Mouse (Mus musculus) right cerebral cortex, adult 2 months (tissue): ENCODE data around the gene Phlda2.

Experiments
- DNase-seq, 2 experiments: peaks; one replicate each; pipeline ENCODE4 v3.0.0; 2021 to 2022; ENCODE audit warnings: low spot score in 2 of 2

Phlda2 gene

DNA sequence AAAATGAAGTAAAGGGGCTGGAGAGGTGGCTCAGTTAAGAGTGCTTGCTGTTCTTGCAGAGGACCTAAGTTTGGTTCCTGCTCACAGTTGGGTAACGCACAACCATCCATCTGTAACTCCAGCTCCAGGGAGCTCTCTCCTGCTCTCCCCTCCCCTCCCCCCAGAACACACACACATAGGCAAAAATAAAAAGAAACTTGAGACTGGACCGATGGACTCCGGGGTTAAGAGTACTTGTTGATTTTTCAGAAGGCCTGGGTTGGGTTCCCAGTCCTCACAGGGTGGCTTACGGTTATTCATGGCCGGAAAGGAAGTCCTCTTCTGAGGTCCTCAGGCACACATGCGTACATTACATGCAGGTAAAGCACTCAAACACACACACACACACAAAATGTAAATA, 976 bp upstream of the Phlda2 start:
- no peak for DNase-seq

DNA sequence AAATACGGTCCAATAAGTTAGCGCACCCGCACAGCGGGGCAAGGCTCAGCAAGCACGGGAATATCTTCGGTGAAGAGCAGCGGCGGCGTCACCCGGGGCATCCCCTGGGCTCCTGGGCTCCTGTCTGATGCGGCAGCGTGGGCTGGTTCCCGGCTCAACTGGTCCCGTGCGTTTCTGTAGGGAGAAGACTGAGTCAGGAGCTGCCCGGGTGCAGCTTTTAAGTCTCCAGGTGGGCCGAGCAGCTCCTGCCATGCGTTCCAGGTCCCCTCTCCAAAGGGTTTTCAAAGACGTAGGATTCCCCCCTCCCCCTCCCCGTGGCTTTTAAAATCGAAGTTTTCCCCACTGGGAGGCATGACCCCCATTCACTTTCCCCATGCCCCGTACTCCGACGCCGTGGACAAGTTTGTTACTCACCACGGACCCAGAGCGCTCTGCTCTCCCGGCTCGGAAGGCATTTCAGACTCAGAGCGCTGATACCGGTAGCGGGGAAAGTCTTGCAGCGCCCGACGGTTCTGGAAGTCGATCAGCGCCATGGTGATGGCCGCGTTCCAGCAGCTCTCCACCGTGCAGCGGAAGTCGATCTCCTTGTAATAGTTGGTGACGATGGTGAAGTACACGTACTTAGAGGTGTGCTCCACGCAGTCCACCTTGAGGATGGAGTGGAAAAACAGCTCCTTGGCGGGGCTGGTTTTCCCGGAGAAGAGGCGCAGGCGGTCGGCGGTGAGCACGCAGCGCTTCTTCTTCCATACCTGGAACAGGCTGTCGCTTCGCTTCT, 1.1 kb downstream of the Phlda2 start:
- DNase-seq, result peak; percentile 17 to 46

DNA sequence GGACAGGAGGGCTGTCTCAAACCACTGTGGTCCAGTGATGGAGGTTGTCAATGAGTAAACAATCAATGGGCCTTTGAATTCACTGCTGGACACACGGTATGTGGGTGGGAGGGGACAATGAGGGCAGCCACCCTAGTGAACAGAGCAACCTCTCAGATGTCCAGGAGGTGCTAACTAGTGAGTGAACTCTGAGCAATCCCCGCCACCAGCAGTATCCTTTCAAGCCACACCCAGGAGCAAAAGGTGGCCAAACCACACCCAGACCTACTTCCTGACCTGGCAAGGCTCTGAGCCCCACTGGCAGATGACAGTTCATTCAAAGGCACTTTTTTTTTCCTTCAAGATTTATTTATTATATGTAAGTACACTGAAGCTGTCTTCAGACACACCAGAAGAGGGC, 2.0 kb downstream of the Phlda2 start:
- no peak for DNase-seq

DNA sequence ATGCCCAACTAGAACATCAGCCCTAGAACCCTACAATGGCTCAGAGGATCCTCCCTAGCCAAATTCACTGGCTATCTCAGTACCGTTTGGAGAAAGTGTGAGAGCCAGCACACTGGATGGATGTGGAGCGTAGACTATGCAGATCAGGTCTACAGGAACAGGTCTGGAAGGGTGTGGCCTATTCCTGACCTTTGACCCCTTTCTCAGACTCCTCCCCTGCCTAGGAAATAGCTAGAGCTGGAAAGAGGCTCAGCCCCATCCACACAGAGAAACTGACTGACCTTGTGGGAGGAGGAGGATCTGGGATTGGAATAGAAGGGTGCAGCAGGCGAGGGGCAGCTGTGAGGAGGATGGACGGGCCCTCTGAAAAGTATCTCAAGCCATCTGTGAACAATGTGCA, 4.4 kb downstream of the Phlda2 start:
- DNase-seq, result no peak

DNA sequence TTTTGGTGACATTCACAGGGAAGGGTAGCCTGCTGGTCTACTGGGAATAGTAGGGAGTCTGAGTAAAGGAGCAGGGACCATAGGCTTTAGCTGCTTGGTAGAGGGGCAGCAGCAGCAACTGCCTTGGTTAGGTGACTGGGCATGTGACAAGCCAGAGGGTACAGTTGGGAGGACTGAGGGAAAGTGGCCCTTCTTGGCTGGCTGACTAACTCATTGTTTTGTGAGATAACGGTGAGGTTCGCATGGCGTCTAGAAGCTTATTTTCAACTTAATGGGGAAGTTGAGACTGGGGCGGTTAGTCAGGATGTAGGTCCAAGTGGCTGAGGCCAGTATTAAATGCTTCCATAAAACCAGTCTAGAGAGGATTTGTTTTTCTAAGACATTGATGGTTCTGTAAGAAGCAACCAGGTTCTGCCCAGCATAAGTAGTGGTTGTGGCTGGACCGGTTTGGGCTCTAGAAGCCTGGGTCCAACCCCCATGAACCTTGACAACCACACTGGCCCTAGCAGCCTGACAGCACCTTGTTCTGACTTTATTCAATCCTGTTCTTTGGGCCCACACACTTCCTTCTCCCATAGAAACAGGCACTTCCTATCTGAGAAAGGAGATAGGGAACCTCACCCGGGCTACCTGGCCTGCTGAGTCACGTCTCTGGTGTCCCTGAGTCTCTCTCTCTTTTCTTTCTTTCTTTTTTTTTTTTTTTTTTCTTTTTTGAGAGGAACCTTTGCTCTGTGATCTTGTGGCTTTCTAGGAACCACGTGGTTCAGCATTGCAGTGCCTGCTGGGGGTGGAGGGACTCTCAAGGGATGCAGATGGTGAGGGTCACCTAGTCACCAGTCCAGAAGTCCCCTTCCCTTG, 7.6 kb downstream of the Phlda2 start:
- DNase-seq, result no peak

DNA sequence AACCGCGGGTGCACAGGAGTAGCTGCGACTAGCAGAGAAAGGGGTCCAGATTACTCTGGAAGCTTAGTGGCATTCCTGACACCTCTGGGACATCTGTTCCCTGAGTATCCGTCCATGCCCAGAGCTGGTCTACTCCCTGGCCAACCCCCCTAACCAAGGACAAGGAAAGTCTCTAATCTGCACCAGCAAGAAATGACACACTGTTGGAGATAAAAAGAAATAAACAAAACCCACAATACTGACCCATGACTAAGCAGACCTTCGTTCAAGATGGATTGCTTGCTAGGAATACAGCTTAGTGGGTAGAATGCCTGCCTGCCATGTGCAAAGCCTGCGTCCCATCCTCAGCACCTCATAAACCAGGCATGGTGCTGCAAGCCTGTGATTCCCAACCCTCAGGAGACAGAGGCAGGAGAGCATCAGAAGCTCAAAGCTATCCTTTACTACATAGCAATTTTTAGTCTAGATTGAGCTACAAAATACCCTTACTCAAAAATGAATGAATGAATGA, 9.3 kb downstream of the Phlda2 start:
- DNase-seq, result no peak

DNA sequence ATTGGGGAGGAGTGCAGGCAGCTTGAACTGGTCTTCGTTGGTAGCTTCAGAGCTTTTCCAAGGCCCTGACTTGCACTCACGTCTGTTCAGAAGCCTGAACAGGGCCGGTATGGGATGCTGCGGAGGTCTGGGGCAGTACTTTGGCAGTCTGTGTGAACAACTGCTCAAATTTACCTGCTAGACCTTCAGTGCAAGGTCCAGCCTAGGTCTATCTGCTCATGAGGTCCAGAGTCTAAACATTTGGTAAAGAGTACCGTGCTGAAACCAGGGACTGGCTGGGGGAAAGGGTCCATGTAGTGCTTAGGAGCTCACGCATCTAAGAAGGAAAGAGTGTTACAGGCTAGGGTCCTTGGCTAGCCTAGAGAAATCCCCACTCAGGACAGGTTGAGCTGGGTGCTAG, 13.2 kb downstream of the Phlda2 start:
- no peak for DNase-seq

DNA sequence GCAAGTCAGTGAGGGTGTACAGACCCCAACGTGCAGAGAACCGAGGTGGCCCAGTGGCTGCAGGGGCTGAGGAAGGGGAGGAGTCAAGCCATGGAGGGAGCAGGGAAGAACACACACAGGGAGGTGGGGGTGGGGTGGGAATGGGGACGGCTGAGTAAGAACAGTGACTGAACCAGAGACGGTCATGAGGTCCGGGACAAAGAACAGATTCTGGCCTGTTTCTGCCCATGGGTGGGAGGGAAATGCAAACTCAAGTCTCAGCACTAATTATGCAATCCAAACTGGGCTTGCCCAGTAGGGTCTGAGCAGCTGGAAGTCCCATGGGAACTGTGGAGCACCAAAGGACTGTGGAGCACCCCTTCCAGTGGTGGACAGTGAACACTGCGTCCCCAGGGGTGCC, 20.4 kb downstream of the Phlda2 start:
- no peak for DNase-seq

DNA sequence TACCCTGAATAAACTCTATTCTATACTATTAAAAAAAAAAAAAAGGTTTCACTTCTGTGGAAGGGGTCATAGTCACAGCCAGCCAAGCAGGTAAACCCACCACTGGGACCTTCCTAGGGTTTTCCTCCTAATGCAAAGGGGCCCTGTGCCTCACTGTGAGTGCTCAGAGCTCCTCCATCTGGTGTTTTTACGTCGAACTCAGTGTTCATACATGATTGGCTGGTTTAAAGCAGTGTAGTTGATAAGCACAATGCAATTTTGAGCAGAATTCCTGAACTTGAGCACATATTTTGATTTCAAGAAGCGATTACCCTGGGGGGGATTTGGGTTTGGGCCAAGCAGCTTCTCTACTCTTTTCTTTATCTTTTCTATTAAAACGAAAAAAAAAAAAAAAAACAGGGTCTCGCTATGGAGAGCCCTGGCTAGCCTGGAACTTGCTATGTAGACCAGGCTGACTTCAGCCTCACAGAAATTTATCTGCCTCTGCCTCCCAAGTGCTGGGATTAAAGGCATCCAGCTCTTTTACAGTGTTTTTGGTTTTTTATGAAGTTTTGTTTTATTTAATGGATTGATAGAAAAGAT, 21.1 kb downstream of the Phlda2 start:
- no peak for DNase-seq

DNA sequence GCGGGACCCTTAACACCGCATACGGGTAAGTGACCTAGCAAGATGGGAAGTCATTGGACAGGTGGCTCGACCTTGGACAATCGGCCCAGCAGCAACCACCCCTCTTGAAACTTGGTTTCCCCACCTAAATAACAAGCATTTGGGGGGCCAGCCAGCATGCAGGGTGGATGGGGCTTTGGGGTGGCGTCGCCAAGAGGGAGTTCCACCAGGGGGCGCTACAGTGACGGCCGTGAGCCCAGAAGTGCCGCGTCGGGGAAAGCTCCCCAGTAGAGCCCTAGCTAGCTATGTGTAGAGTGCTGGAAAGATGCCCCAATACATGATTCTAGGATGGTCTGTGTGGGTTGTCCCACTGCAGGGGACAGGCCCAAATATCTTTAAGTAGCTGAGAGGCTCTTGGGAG, 22.5 kb downstream of the Phlda2 start:
- peak in 1 of 2 experiments; percentile 49 for DNase-seq

DNA sequence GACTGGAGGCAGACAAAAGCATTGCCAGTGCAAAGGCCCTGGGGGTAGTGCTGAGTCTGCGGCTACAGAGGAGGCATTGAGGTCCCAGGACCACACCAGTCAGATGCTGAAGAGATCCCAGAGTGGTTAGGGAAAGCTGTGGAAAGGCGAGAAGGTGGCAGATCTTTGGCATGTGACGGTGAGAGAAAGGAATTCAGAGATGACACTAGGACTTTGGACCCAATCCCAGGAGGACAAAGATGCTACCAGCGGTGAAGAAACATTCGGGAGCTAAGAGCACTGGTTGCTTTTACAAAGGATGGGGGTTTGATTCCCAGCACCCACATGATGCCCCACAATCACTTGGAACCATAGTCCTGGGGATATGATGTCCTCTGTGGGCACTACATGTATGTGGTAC, 25.1 kb downstream of the Phlda2 start:
- no peak for DNase-seq

DNA sequence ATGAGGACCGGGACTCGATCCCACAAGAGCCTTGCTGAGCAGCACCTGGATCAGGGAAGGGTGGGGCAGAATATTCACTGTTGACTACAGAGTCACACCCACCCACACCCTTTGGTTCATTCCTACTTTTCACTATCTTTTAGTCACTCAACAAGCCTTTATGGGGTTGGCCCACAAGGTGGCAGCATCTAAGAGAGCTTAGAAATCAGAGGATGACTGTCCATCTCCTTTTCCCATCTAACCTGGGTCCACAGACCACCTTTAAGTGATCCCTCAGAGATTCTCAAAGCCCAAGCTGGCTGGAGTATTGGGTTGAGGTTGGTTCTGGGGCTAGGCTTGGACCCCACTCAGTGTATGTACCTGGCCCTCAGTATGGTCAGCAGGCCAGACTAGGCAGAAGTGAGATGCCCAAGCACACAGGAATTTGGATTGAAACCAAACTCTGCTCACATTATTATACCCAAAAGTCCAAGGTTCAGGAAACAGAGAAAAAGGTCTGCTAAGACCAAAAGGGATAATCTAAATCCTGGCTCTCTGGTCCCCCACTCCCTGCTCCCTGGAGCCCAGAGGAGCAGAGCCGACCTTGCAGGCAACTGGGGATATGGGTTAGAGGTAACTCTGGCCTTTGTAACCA, 26.1 kb downstream of the Phlda2 start:
- no peak for DNase-seq

DNA sequence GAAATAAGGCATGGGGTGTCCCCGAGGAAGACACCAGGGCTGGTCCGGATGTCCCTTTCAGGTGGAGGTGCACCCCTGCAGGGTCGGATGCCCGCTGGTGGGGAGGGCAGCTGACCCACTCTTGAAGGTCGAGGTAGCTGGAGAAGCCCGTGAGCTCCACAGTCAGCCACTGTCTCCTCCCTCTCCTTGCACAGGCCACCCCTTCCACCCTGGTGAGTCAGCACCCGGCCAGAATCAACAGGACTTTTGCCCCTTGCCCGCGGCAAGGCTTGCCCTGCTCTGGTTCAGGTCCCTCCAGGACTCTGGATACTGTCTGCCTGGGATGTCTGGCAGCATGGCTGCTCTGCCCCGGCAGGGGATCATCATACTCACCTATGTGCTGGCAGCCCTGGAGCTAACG, 27.1 kb downstream of the Phlda2 start:
- no peak for DNase-seq

DNA sequence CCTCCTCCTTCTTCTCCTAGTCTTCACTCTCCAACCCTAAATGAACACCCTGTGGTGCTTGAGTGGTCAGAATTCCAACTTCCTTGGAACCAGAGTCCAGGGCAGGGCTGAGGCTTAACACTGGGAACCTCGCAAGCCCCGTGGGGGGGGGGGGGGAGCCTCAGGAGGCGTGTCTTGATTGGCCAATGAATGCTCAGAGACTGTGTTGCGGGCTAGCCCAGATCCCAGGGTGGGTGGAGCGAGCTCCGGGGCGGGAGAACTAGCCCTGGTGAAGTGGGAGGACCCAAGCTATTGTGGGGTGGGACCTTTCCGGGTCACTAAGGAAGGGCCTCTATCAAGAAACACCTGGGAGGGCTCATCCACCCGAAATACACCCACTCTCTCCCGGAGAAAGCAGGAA, 28.1 kb downstream of the Phlda2 start:
- DNase-seq, result no peak

DNA sequence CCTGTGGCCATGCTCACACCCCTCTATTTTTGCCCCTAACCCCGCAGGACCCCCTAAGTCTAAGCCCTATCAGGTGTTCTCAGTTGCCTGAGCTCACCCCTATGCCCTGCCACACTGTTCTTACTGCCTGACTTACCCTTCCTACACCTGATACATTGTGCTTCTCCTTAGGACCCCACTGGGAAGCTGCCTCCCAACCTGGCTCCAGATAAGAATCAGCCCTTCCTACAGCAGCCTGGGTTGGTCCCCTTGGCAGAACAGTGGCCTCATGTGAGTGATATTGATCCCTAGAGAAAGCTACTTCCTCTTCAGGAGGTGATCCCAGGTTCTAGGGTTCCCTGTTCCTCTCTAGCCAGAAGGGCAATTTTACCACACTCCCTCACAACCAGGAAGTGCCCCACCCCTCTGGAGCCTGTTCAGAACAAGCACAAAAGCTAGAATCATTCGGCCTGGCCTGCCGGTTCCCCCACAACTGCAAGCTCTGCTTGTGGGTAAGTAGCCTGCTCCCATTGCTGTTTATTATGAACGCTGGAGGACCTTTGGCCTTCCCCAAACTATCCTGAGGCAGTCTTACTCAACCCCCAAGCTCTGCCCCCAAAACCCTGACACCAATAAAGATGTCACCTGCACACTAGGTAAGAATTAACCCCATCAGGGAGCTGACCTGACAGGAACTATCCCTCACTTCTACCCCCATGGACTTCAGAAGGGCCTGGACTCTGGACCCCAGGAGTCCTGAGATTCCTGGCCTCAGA, 29.4 kb downstream of the Phlda2 start, which contains the start of gene Slc22a18:
TSS of gene Slc22a18 (plus strand) at position 390 of the 755 bp plus-strand sequence.
- no peak for DNase-seq

DNA sequence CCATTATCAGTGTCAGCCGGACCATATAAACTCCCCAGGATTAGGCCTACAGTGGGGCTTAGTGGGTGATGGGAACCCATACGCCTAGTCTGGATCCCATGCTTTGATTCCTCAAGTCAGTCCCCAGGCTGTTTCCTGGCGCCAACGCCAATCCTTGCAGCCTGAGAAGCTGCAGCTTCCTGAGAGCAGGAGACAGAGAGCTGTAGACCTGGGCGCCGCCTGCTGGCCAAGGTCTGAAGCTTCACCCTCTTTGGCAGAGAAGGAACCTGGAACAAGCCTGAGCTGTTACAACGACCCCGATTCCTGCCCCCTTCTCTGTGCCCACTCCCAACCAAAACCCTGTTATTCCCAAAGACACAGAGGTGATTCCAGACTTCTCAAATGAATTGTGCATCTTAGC, 33.0 kb downstream of the Phlda2 start:
- DNase-seq, result peak; percentile 73 to 84

DNA sequence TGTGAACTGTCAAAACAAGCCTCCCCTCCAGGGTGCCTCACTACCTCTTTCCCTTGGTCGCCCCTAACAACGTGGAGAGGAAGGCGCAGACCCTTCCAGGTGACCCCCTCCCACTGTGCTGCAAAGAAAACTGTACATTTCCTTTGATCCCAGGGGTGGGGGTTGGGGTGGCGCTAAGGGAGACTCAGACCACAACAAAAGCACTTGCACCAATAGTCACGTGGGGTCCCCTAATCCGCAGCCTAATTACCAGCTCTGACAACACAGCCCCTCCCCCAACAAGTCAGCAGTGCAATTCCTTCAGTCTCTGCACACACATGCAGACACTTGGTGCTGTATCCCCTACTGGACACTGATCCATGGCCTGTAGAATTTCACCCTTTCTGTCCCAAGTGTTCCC, 35.2 kb downstream of the Phlda2 start:
- no peak for DNase-seq

DNA sequence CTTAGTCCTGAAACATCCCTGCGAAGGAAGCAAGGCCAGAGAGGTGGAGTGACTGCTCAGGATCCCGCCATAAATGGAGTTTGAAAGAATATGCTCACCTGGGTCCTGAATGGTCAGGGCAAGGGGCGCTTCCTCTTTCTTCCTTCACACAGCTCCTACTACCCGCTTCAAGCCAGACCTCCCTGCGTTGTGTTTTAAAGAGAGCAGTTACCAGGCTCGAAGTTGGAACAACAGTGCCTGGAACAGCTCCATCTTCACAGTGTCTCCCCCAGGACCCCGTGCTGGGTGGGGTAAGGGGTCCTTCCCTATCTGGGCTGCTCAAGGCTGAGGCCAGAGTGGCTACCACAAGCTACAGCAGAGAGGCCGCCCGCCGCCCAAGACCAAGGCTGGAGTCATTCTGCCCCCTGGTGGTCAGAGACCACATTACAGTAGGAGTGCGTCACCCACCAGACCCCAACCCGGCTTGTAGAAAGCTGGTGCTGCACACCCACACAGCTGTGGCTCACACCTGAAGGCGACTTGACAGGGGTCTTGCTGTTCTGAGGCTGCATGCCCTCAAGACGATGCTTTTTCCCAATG, 36.8 kb downstream of the Phlda2 start:
- DNase-seq, result peak; percentile 84 to 85

DNA sequence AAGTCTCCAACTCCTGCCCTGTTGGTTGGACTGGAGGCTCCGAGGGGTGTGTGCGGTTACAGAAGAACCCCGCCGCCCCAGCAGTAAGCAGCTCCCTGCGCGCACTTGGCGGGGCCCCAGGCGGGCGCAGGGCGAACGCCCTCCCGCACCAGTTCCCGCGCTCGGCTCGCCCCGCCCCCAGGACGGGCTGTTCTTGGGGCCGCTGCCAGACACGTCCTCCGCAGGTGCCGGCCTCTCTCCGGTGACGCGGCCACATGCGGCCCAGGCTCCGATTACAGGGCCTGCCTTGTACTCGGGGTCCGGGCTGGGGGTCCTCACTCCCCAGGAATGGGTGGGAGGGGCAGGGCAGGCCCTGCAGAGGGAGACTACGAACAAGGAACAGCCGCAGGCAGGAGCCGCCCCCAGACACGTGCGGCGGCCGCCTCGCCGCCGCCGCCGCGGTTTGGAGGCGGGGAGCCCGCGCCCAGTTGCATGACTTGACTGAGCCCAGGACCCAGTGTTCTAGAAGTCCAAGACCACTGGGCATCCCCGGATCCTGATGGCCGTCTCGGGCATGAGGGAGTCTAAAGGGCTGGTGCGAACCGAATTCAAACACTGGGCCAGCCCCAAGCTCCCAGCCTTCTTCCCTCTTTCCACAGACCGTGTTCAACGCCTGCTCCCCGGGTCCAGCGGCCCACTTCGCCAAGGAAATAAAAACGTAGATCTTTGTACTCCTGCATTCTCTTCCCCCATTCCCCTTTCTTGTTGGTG, 38.0 kb downstream of the Phlda2 start:
- DNase-seq, result peak in 1 of 2 experiments; percentile 24

DNA sequence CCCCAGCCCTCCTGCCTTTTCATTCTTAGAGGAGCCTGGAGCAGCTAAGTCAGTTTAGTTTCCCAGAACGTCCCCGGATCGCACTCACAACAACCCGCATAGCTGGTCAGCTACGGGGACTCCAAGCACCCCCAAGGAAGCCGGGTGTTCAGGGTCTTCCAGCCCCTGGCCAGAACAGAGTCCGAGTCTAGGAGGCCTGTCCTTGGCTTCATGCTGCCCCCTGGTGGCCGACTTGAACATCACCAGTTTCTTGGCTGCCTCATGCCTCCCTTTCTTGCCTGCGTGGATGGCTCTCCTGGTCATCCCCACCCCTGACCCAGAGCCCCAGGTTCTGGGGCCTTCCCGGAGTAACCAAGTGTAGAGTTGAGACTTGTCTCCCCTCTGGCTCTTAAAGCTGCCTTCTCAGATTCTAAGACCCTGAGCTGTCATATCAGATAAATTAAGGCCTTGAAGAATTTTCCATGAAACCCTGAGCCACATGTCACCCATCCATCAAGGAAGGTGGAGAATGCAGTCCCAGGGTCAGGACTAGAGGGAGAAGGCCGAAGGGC, 39.0 kb downstream of the Phlda2 start:
- peak; percentile 75 to 82 for DNase-seq
